Mouse (Mus musculus) hindbrain, embryonic 13.5 days (tissue): ENCODE results near the gene Tbc1d12. TPM values are rescaled to one million over a fixed set of nuclear protein-coding genes. Genes with fewer than 3 reads are reported as not detected.

ENCODE experiments used
- ATAC-seq: fragments of 200-750 bp; cut with Nextera tagmentation; 2 replicates; pipeline ENCODE4 v1.8.0; 2017; ENCODE audit warnings: moderate TSS enrichment; ENCODE audit not compliant: low FRiP score
- H3K27ac ChIP-seq: fragments of 300-500 bp; sonication (generic); 2 replicates; pipeline ENCODE4 v1.5.1; 2015; ENCODE audit warnings: inconsistent platforms, mild to moderate bottlenecking, moderate library complexity
- H3K27me3 ChIP-seq: fragments of 300-500 bp; sonication (generic); 2 replicates; pipeline ENCODE4 v1.6.1; 2015; ENCODE audit warnings: mild to moderate bottlenecking, inconsistent platforms
- H3K36me3 ChIP-seq: fragments of 300-500 bp; sonication (generic); 2 replicates; pipeline ENCODE4 v1.6.1; 2015; ENCODE audit warnings: mild to moderate bottlenecking, inconsistent platforms
- H3K4me1 ChIP-seq: fragments of 300-500 bp; sonication (generic); replicated peaks from 2 replicates; pipeline ENCODE4 v1.6.1; 2015; ENCODE audit warnings: inconsistent platforms
- H3K4me2 ChIP-seq: fragments of 300-500 bp; sonication (generic); 2 replicates; pipeline ENCODE4 v1.6.1; 2015; ENCODE audit warnings: inconsistent platforms, mild to moderate bottlenecking, moderate library complexity
- H3K4me3 ChIP-seq: fragments of 300-500 bp; sonication (generic); 2 replicates; pipeline ENCODE4 v1.5.1; 2015; ENCODE audit warnings: mild to moderate bottlenecking, inconsistent platforms
- H3K9ac ChIP-seq: fragments of 300-500 bp; sonication (generic); 2 replicates; pipeline ENCODE4 v1.6.1; 2015; ENCODE audit warnings: mild to moderate bottlenecking, inconsistent platforms
- H3K9me3 ChIP-seq: fragments of 300-500 bp; sonication (generic); 2 replicates; pipeline ENCODE4 v1.6.1; 2016; ENCODE audit warnings: inconsistent platforms
- WGBS: fragments of 180-500 bp; shearing (Covaris S2); methylation state at CpG from one replicate; pipeline ENCODE4 v1.1.7; 2015; 5-methylcytosine and 5-hydroxymethylcytosine counted together
- polyA plus RNA-seq: library from polyadenylated mRNA; unstranded; fragments of >200 nt; fragmentation: Nextera tagmentation; extraction: Ambion mirVana; gene quantifications from 2 replicates; pipeline ENCODE4 v1.2.1, GENCODE M21; 2015

Gene Tbc1d12
- polyA plus RNA-seq, 1 experiment from 2014 or later, result 5.0 TPM

- WGBS, result 91% methylated on average over 11 of the region's 11 CpGs
- ATAC-seq, result no peak
Observed at GRCm38 (mm10) chr19:38928481-38929158, 92.2 kb downstream of the Tbc1d12 start.

GRCm38 (mm10) chr19:38929471-38930251 lies 93.3 kb downstream of the Tbc1d12 start:
- no peak for ATAC-seq
- no peaks in the 10 kb centered on the region for H3K36me3 ChIP-seq

More at GRCm38 (mm10) chr19:38928481-38929158, 92.2 kb downstream of the Tbc1d12 start:
- Histone ChIP-seq H3K27ac (no peak overlapping the region), H3K27me3 (0 out of 2 replicates have a peak, but pooled peaks cover 2% of the 10 kb centered on the region), H3K9ac (no peak overlapping the region), H3K4me1 (peaks cover 9% of the 10 kb centered on the region), H3K4me2 (no peak overlapping the region), H3K4me3 (no peak overlapping the region), H3K36me3 (no peaks in the 10 kb centered on the region), H3K9me3 (no peaks in the 10 kb centered on the region)

GRCm38 (mm10) chr19:38930252-38930787 lies 93.9 kb downstream of the Tbc1d12 start:
- H3K4me3 ChIP-seq, result peak overlapping the region; percentile 84
- H3K4me1 ChIP-seq, result peaks cover 9% of the 10 kb centered on the region
- ATAC-seq, result peak; percentile 38; the same call in 1 of the 2 replicates
- H3K27ac ChIP-seq, result peak overlapping the region; percentile 63; the same call in 1 of the 2 replicates
- 0 out of 2 replicates have a peak, but pooled peaks cover 2% of the 10 kb centered on the region for H3K27me3 ChIP-seq
- H3K4me2 ChIP-seq, result peak overlapping the region; percentile 99
- no peaks in the 10 kb centered on the region for H3K36me3 ChIP-seq
- 1% methylated on average over 23 of the region's 23 CpGs for WGBS
- H3K9ac ChIP-seq, result peak overlapping the region; percentile 87
- no peaks in the 10 kb centered on the region for H3K9me3 ChIP-seq

More at GRCm38 (mm10) chr19:38929471-38930251, 93.3 kb downstream of the Tbc1d12 start:
- Histone ChIP-seq H3K4me2 (peak overlapping the region; percentile 99), H3K27ac (no peak overlapping the region), H3K9me3 (no peaks in the 10 kb centered on the region), H3K4me3 (peak overlapping the region; percentile 84), H3K27me3 (0 out of 2 replicates have a peak, but pooled peaks cover 2% of the 10 kb centered on the region), H3K4me1 (peaks cover 9% of the 10 kb centered on the region), H3K9ac (peak overlapping the region; percentile 87)
- 76% methylated on average over 13 of the region's 13 CpGs for WGBS

- Histone ChIP-seq H3K36me3 (no peaks in the 10 kb centered on the region), H3K4me1 (peaks cover 9% of the 10 kb centered on the region), H3K27ac (peak within 1 kb of the TSS; percentile 63; the same call in 1 of the 2 replicates), H3K9me3 (no peaks in the 10 kb centered on the region), H3K9ac (peak within 1 kb of the TSS; percentile 87), H3K4me2 (peak within 1 kb of the TSS; percentile 99), H3K4me3 (peak within 1 kb of the TSS; percentile 84), H3K27me3 (0 out of 2 replicates have a peak, but pooled peaks cover 2% of the 10 kb centered on the region)
- ATAC-seq, result peak; percentile 95
- under 1% methylated on average over 73 of the region's 76 CpGs for WGBS
Observed at GRCm38 (mm10) chr19:38930788-38931565, 94.6 kb downstream of the Tbc1d12 start, which contains the start of gene Hells. Hells (plus strand) TSS chr19:38930915.

- peak overlapping the region; percentile 99 for H3K4me2 ChIP-seq
- H3K27ac ChIP-seq, result no peak overlapping the region
- H3K36me3 ChIP-seq, result no peaks in the 10 kb centered on the region
- 2% methylated on average over 6 of the region's 6 CpGs for WGBS
- H3K4me3 ChIP-seq, result peak overlapping the region; percentile 84
- peak overlapping the region; percentile 87 for H3K9ac ChIP-seq
- 0 out of 2 replicates have a peak, but pooled peaks cover 2% of the 10 kb centered on the region for H3K27me3 ChIP-seq
- ATAC-seq, result no peak
- H3K9me3 ChIP-seq, result no peaks in the 10 kb centered on the region
- H3K4me1 ChIP-seq, result peaks cover 9% of the 10 kb centered on the region
Observed at GRCm38 (mm10) chr19:38931566-38931890, 95.1 kb downstream of the Tbc1d12 start.

- Histone ChIP-seq H3K9ac (no peak overlapping the region), H3K4me1 (no peaks in the 10 kb centered on the region), H3K27me3 (no peaks in the 10 kb centered on the region), H3K27ac (no peak overlapping the region), H3K9me3 (no peaks in the 10 kb centered on the region), H3K4me2 (no peak overlapping the region), H3K4me3 (no peak overlapping the region), H3K36me3 (peaks cover 20% of the 10 kb centered on the region)
- 93% methylated on average over 2 of the region's 2 CpGs for WGBS
- no peak for ATAC-seq
Observed at GRCm38 (mm10) chr19:38944590-38945307, 108.4 kb downstream of the Tbc1d12 start.

Other genes with a start within 250 kb of the Tbc1d12 start
- 5.3 and 5.5 TPM in 2 replicates for gene Noc3l, start 17.3 kb upstream of the Tbc1d12 start, polyA plus RNA-seq
- gene Hells, start 94.3 kb downstream of the Tbc1d12 start, polyA plus RNA-seq, result 12.7 and 14.5 TPM in 2 replicates
- not detected in 2 replicates for gene Cyp2c55, start 170.4 kb downstream of the Tbc1d12 start, polyA plus RNA-seq
- not detected in 2 replicates for gene Cyp2c65, start 224.4 kb downstream of the Tbc1d12 start, polyA plus RNA-seq